Comparison of ENCODE assay signal across 10 mouse cellular contexts in genomic region chr2:136712441-136713015, GRCm38 (mm10). TPM values are rescaled to one million over a fixed set of nuclear protein-coding genes. Genes with fewer than 3 reads are reported as not detected.
DNase-seq lines count a peak whose midpoint lies in the region; ATAC-seq and TF ChIP-seq lines count a peak whose summit lies in the region.
"Had no signal": no experiment of that assay in that cellular context is flagged by ENCODE, and none has a peak within 500 bp of the region (broad histone marks: within the 10 kb centered on the region; RNA-seq: fewer than 3 reads in every experiment).

No protein-coding gene starts in this region.

- WGBS in heart, embryonic 10.5 days: under 1% methylated on average over 13 of the region's 13 CpGs
- 4% methylated on average over 13 of the region's 13 CpGs for WGBS in stomach, embryonic 14.5 days
- 5% methylated on average over 13 of the region's 13 CpGs for WGBS in stomach, postnatal 0 days
- WGBS in intestine, postnatal 0 days: 4% methylated on average over 13 of the region's 13 CpGs
- 5% methylated on average over 13 of the region's 13 CpGs for WGBS in stomach, embryonic 16.5 days

- H3K9me3 ChIP-seq in heart, embryonic 10.5 days: no peaks in the 10 kb centered on the region
- no peaks in the 10 kb centered on the region for H3K9me3 ChIP-seq in stomach, embryonic 14.5 days (ENCODE audit: control insufficient read depth, low read depth, low read length)
- H3K9me3 ChIP-seq in stomach, postnatal 0 days (ENCODE audit: control insufficient read depth, low read length): no peaks in the 10 kb centered on the region
- no peaks in the 10 kb centered on the region for H3K9me3 ChIP-seq in intestine, postnatal 0 days (ENCODE audit: control insufficient read depth)
- H3K9me3 ChIP-seq in stomach, embryonic 16.5 days (replicated peaks; ENCODE audit: control insufficient read depth, low read length): no peaks in the 10 kb centered on the region

- no peak for TF ChIP-seq EP300 in stomach, postnatal 0 days (optimal IDR thresholded peaks at IDR 0.05)

- H3K27ac ChIP-seq in heart, embryonic 10.5 days: 0 out of 2 replicates have a peak overlapping the region, but pooled peaks have one; percentile 42
- H3K27ac ChIP-seq in stomach, embryonic 14.5 days (ENCODE audit: low read length): no peak overlapping the region
- no peak overlapping the region for H3K27ac ChIP-seq in stomach, postnatal 0 days (replicated peaks)
- no peak overlapping the region for H3K27ac ChIP-seq in intestine, postnatal 0 days (ENCODE audit: low read depth, low read length)
- H3K27ac ChIP-seq in stomach, embryonic 16.5 days (ENCODE audit: low read length): no peak overlapping the region

- DNase-seq in heart, embryonic 10.5 days (ENCODE audit: low spot score): no peak
- no peak for DNase-seq in heart, adult 9 months (ENCODE audit: low spot score in 2 of 2)
- DNase-seq in stomach, postnatal 0 days (ENCODE audit: low spot score): no peak
- no peak for DNase-seq in thymus, postnatal 4 days
- DNase-seq in kidney, postnatal 4 days: no peak
- DNase-seq: lung, postnatal 36 days; spleen, adult 18-20 months had no signal

- H3K4me3 ChIP-seq in heart, embryonic 10.5 days: peak overlapping the region; percentile 61
- H3K4me3 ChIP-seq in stomach, embryonic 14.5 days (ENCODE audit: low read depth, low read length): no peak overlapping the region; the same call in 1 of the 2 replicates
- H3K4me3 ChIP-seq in stomach, postnatal 0 days (ENCODE audit: low read depth, low read length): no peak overlapping the region
- H3K4me3 ChIP-seq in intestine, postnatal 0 days (ENCODE audit: low read depth, low read length): no peak overlapping the region
- H3K4me3 ChIP-seq in stomach, embryonic 16.5 days (replicated peaks; ENCODE audit: low read length): peak overlapping the region; percentile 21; the same call in 1 of the 2 replicates

- H3K4me1 ChIP-seq in heart, embryonic 10.5 days: peaks cover 17% of the 10 kb centered on the region
- no peaks in the 10 kb centered on the region for H3K4me1 ChIP-seq in stomach, embryonic 14.5 days (ENCODE audit: control insufficient read depth, insufficient read depth, low read length)
- no peaks in the 10 kb centered on the region for H3K4me1 ChIP-seq in stomach, postnatal 0 days (replicated peaks; ENCODE audit: control insufficient read depth, insufficient read depth)
- no peaks in the 10 kb centered on the region for H3K4me1 ChIP-seq in intestine, postnatal 0 days (replicated peaks; ENCODE audit: control insufficient read depth, insufficient read depth, low read length)
- H3K4me1 ChIP-seq in stomach, embryonic 16.5 days (ENCODE audit: control insufficient read depth, insufficient read depth, low read length): no peaks in the 10 kb centered on the region

- no peaks in the 10 kb centered on the region for H3K36me3 ChIP-seq in heart, embryonic 10.5 days
- no peaks in the 10 kb centered on the region for H3K36me3 ChIP-seq in stomach, embryonic 14.5 days (ENCODE audit: control insufficient read depth, insufficient read depth, low read length)
- H3K36me3 ChIP-seq in stomach, postnatal 0 days (ENCODE audit: control insufficient read depth, insufficient read depth, low read length): no peaks in the 10 kb centered on the region
- no peaks in the 10 kb centered on the region for H3K36me3 ChIP-seq in intestine, postnatal 0 days (ENCODE audit: control insufficient read depth, insufficient read depth)
- no peaks in the 10 kb centered on the region for H3K36me3 ChIP-seq in stomach, embryonic 16.5 days (ENCODE audit: control insufficient read depth, insufficient read depth, low read length)

- TF ChIP-seq CTCF in stomach, postnatal 0 days (IDR thresholded peaks at IDR 0.05; ENCODE audit: low read depth): no peak
- no peak for TF ChIP-seq CTCF in intestine, postnatal 0 days (IDR thresholded peaks at IDR 0.05; ENCODE audit: low read depth)

- no peaks in the 10 kb centered on the region for H3K27me3 ChIP-seq in heart, embryonic 10.5 days (ENCODE audit: insufficient read depth, poor library complexity, severe bottlenecking)
- H3K27me3 ChIP-seq in stomach, embryonic 14.5 days (ENCODE audit: control insufficient read depth, insufficient read depth, low read length): no peaks in the 10 kb centered on the region
- no peaks in the 10 kb centered on the region for H3K27me3 ChIP-seq in stomach, postnatal 0 days (ENCODE audit: control insufficient read depth, insufficient read depth, low read length)
- H3K27me3 ChIP-seq in intestine, postnatal 0 days (replicated peaks; ENCODE audit: control insufficient read depth, insufficient read depth, low read length): peaks cover 17% of the 10 kb centered on the region
- H3K27me3 ChIP-seq in stomach, embryonic 16.5 days (ENCODE audit: control insufficient read depth, insufficient read depth, low read length): 0 out of 2 replicates have a peak, but pooled peaks cover 2% of the 10 kb centered on the region

- H3K4me2 ChIP-seq in stomach, embryonic 14.5 days (replicated peaks; ENCODE audit: low read depth, low read length): peak overlapping the region; percentile 37; the same call in 1 of the 2 replicates
- H3K4me2 ChIP-seq in stomach, postnatal 0 days (replicated peaks; ENCODE audit: low read depth): no peak overlapping the region
- peak overlapping the region; percentile 1; the same call in 1 of the 2 replicates for H3K4me2 ChIP-seq in intestine, postnatal 0 days (replicated peaks; ENCODE audit: low read depth)
- H3K4me2 ChIP-seq in stomach, embryonic 16.5 days (ENCODE audit: low read depth, low read length): peak overlapping the region; percentile 47

- no peak overlapping the region for H3K9ac ChIP-seq in stomach, embryonic 14.5 days (replicated peaks; ENCODE audit: low read depth, low read length)
- no peak overlapping the region for H3K9ac ChIP-seq in stomach, postnatal 0 days (ENCODE audit: low read length)
- H3K9ac ChIP-seq in intestine, postnatal 0 days (ENCODE audit: low read depth, low read length): no peak overlapping the region
- no peak overlapping the region for H3K9ac ChIP-seq in stomach, embryonic 16.5 days (ENCODE audit: low read length)

- ATAC-seq in stomach, embryonic 14.5 days (ENCODE audit: insufficient number of reproducible peaks, insufficient read depth, low FRiP score, low read depth): no peak
- no peak for ATAC-seq in stomach, postnatal 0 days (ENCODE audit: low FRiP score, low TSS enrichment)
- ATAC-seq in intestine, postnatal 0 days: no peak
- no peak for ATAC-seq in stomach, embryonic 16.5 days (ENCODE audit: insufficient read depth, low FRiP score)

RNA-seq across cellular contexts. Expression of gene Snap25, which starts 0.7 kb away (rescaled TPM):
- polyA plus RNA-seq in heart, embryonic 10.5 days (2016; fragmentation: Nextera tagmentation; extraction: Ambion mirVana): 0.97 and 2.1 TPM in 2 replicates
- 13.2 and 16.6 TPM in 2 replicates for polyA plus RNA-seq in stomach, embryonic 14.5 days (2014; fragmentation: Nextera tagmentation; extraction: Ambion mirVana)
- 8.5 and 10.8 TPM in 2 replicates for polyA plus RNA-seq in stomach, postnatal 0 days (2015; fragmentation: Nextera tagmentation; extraction: Ambion mirVana)
- 10.3 and 10.6 TPM in 2 replicates for polyA plus RNA-seq in intestine, postnatal 0 days (2015; fragmentation: Nextera tagmentation; extraction: Ambion mirVana)
- polyA plus RNA-seq in stomach, embryonic 16.5 days (2015; fragmentation: Nextera tagmentation; extraction: Ambion mirVana): 11.3 and 12.3 TPM in 2 replicates

Comparison
In these comparisons a context has a peak if more than half of its experiments do, and no peak if none do; other contexts are left out.
1. H3K4me3 ChIP-seq: peak in heart, embryonic 10.5 days (single experiment) and stomach, embryonic 16.5 days (single experiment); none in stomach, embryonic 14.5 days (single experiment), stomach, postnatal 0 days (single experiment) and intestine, postnatal 0 days (single experiment).